Mouse (Mus musculus) CH12.LX (cell line): ENCODE data around the gene Rrm1.

Experiments used
- BHLHE40 ChIP-seq: IDR thresholded peaks from 2 replicates; pipeline ENCODE4 v1.6.1; 2011; ENCODE audit warnings: mild to moderate bottlenecking, low read depth, low read length, improper control_type of control experiment
- CTCF ChIP-seq, 2 experiments: IDR thresholded peaks in 1 of 2; conservative IDR thresholded peaks in 1 of 2; 2 replicates each; pipeline ENCODE4 v1.5.1; 2011 to 2012; ENCODE audit warnings: low read depth in 2 of 2, low read length in 2 of 2, improper control_type of control experiment in 1 of 2, inconsistent platforms in 1 of 2, mild to moderate bottlenecking in 1 of 2, moderate library complexity in 1 of 2
- ELF1 ChIP-seq: IDR thresholded peaks from 2 replicates; pipeline ENCODE4 v1.6.1; 2014; ENCODE audit warnings: low read depth, mild to moderate bottlenecking, inconsistent platforms, low read length, improper control_type of control experiment
- EP300 ChIP-seq: IDR thresholded peaks from 2 replicates; pipeline ENCODE4 v1.6.1; 2011; ENCODE audit warnings: low read length, improper control_type of control experiment
- GABPA ChIP-seq: IDR thresholded peaks from 2 replicates; pipeline ENCODE4 v1.6.1; 2012; ENCODE audit warnings: low read depth, low read length, improper control_type of control experiment, inconsistent platforms; ENCODE audit not compliant: insufficient replicate concordance
- POLR2A ChIP-seq: IDR thresholded peaks from 2 replicates; pipeline ENCODE4 v1.6.1; 2011; ENCODE audit warnings: low read depth, mild to moderate bottlenecking, improper control_type of control experiment, low read length
- POLR2AphosphoS2 ChIP-seq: IDR thresholded peaks from 2 replicates; pipeline ENCODE4 v1.6.1; 2011; ENCODE audit warnings: low read depth, low read length, improper control_type of control experiment
- RCOR1 ChIP-seq: conservative IDR thresholded peaks from 2 replicates; pipeline ENCODE4 v1.6.1; 2012; ENCODE audit warnings: low read depth, mild to moderate bottlenecking, inconsistent platforms, low read length, improper control_type of control experiment
- TBP ChIP-seq: conservative IDR thresholded peaks from 2 replicates; pipeline ENCODE4 v1.6.1; 2011; ENCODE audit warnings: low read depth, low read length, improper control_type of control experiment
- UBTF ChIP-seq: IDR thresholded peaks from 2 replicates; pipeline ENCODE4 v1.6.1; 2012; ENCODE audit warnings: low read depth, mild to moderate bottlenecking, inconsistent platforms, low read length, improper control_type of control experiment, moderate library complexity
- USF1 ChIP-seq: IDR thresholded peaks from 2 replicates; pipeline ENCODE4 v1.6.1; 2014; ENCODE audit warnings: low read depth, mild to moderate bottlenecking, inconsistent platforms, low read length, improper control_type of control experiment
- ZC3H11A ChIP-seq: IDR thresholded peaks from 2 replicates; pipeline ENCODE4 v1.6.1; 2012; ENCODE audit warnings: low read depth, mild to moderate bottlenecking, inconsistent platforms, low read length, improper control_type of control experiment
- ZKSCAN1 ChIP-seq: IDR thresholded peaks from 2 replicates; pipeline ENCODE4 v1.6.1; 2012; ENCODE audit warnings: low read depth, inconsistent platforms, low read length, improper control_type of control experiment, borderline replicate concordance
- ZNF384 ChIP-seq: IDR thresholded peaks from 2 replicates; pipeline ENCODE4 v1.6.1; 2012; ENCODE audit warnings: low read depth, low read length, improper control_type of control experiment, inconsistent platforms

DNA sequence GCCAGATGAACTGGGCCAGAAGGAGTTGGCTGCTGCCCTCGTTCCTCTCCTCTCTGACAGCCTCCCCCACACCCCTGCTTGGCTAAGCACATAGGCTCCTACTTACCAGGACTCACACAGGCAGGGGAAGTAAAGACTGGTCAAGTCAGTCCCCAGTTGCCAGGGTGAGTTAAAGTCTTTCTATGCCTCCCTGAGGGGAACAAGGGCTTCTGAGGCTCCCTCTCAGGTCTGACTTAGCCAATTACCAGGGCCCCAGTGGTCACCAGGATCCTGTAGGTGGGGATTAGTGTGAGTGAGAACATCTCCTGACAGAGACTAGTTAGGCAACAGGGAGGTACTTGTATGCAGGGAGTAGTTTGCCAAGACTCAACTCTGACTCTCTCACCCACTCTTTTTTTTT lies 46.7 kb downstream of the Rrm1 start, which contains the start of gene Olfr544:
- TF ChIP-seq CTCF (conservative IDR thresholded peaks at IDR 0.05 in 1 of 2, IDR thresholded peaks at IDR 0.05 in 1 of 2; ENCODE audit: low read depth in 2 of 2, low read length in 2 of 2) (no peak), ZC3H11A (no peak), POLR2A (no peak), USF1 (no peak), BHLHE40 (no peak), EP300 (no peak), TBP (no peak), ELF1 (no peak), ZKSCAN1 (no peak), UBTF (no peak), POLR2AphosphoS2 (no peak), RCOR1 (no peak), ZNF384 (no peak), GABPA (no peak)
